In genomic region chr14:61274414-61275198, GRCm38 (mm10) we compare ENCODE assay signal across 9 mouse cellular contexts. TPM values are rescaled to one million over a fixed set of nuclear protein-coding genes. Genes with fewer than 3 reads are reported as not detected.
DNase-seq lines count a peak whose midpoint lies in the region; ATAC-seq and TF ChIP-seq lines count a peak whose summit lies in the region.
"Had no signal": no experiment of that assay in that cellular context is flagged by ENCODE, and none has a peak within 500 bp of the region (broad histone marks: within the 10 kb centered on the region; RNA-seq: fewer than 3 reads in every experiment).

No protein-coding gene starts in this region.

- no peak for TF ChIP-seq EP300 in heart, adult 2 months (IDR thresholded peaks at IDR 0.05; ENCODE audit: insufficient read depth, low read depth, low read length)

- H3K4me1 ChIP-seq in heart, embryonic 11.5 days (ENCODE audit: control insufficient read depth, insufficient read depth, low read length): no peaks in the 10 kb centered on the region
- H3K4me1 ChIP-seq in heart, adult 2 months (ENCODE audit: control insufficient read depth, insufficient read depth, low read length): no peaks in the 10 kb centered on the region
- H3K4me1 ChIP-seq in intestine, embryonic 14.5 days (replicated peaks; ENCODE audit: control insufficient read depth, insufficient read depth, low read length): peaks cover 6% of the 10 kb centered on the region; the same call in 1 of the 2 replicates
- peaks cover 8% of the 10 kb centered on the region for H3K4me1 ChIP-seq in midbrain, embryonic 16.5 days (ENCODE audit: control insufficient read depth, insufficient read depth, low read length)

- no peaks in the 10 kb centered on the region for H3K36me3 ChIP-seq in heart, embryonic 11.5 days (ENCODE audit: control insufficient read depth, insufficient read depth, low read length)
- no peaks in the 10 kb centered on the region for H3K36me3 ChIP-seq in heart, adult 2 months (ENCODE audit: control insufficient read depth, insufficient read depth, low read length)
- H3K36me3 ChIP-seq in intestine, embryonic 14.5 days (ENCODE audit: control insufficient read depth, insufficient read depth, low read length): no peaks in the 10 kb centered on the region
- H3K36me3 ChIP-seq in midbrain, embryonic 16.5 days (ENCODE audit: control insufficient read depth, insufficient read depth, low read length): no peaks in the 10 kb centered on the region

- intact Hi-C loops in heart, adult 2 months (cut with DNase I): no loop called here

- peak overlapping the region; percentile 29 for H3K4me3 ChIP-seq in heart, embryonic 11.5 days (ENCODE audit: low read depth, low read length)
- no peak overlapping the region for H3K4me3 ChIP-seq in heart, adult 2 months
- peak overlapping the region; percentile 25 for H3K4me3 ChIP-seq in intestine, embryonic 14.5 days (ENCODE audit: low read depth, low read length)
- H3K4me3 ChIP-seq in midbrain, embryonic 16.5 days (ENCODE audit: low read depth, low read length): peak overlapping the region; percentile 27

- no peaks in the 10 kb centered on the region for H3K9me3 ChIP-seq in heart, embryonic 11.5 days (replicated peaks; ENCODE audit: control insufficient read depth, low read length)
- H3K9me3 ChIP-seq in intestine, embryonic 14.5 days (ENCODE audit: control insufficient read depth, low read length): no peaks in the 10 kb centered on the region
- H3K9me3 ChIP-seq in midbrain, embryonic 16.5 days (replicated peaks; ENCODE audit: control insufficient read depth, low read length, poor library complexity, severe bottlenecking): no peaks in the 10 kb centered on the region

- H3K79me2 ChIP-seq in heart, adult 2 months (replicated peaks; ENCODE audit: control insufficient read depth, insufficient read depth, low read length): no peaks in the 10 kb centered on the region

- H3K9ac ChIP-seq in heart, embryonic 11.5 days (ENCODE audit: low read depth, low read length): no peak overlapping the region
- no peak overlapping the region for H3K9ac ChIP-seq in heart, adult 2 months (ENCODE audit: low read depth, low read length)
- H3K9ac ChIP-seq in intestine, embryonic 14.5 days (ENCODE audit: low read length): no peak overlapping the region
- H3K9ac ChIP-seq in midbrain, embryonic 16.5 days (ENCODE audit: low read depth, low read length): no peak overlapping the region

- 6% methylated on average over 38 of the region's 38 CpGs for WGBS in heart, embryonic 11.5 days (ENCODE audit: insufficient replicate concordance)
- WGBS in heart, adult 2 months: 9% methylated on average over 38 of the region's 38 CpGs
- 8% methylated on average over 38 of the region's 38 CpGs for WGBS in intestine, embryonic 14.5 days
- 7% methylated on average over 38 of the region's 38 CpGs for WGBS in midbrain, embryonic 16.5 days

- no peak for ATAC-seq in heart, embryonic 11.5 days (replicated peaks; ENCODE audit: insufficient number of reproducible peaks, low FRiP score, low TSS enrichment)
- peak; percentile 53; the same call in 1 of the 2 replicates for ATAC-seq in intestine, embryonic 14.5 days (replicated peaks; ENCODE audit: low FRiP score, low TSS enrichment, low read depth)
- peak; percentile 42; the same call in 1 of the 2 replicates for ATAC-seq in midbrain, embryonic 16.5 days
- ATAC-seq in megakaryocyte, adult 5-6 weeks (ENCODE audit: poor library complexity, severe bottlenecking): no peak

- no peak for TF ChIP-seq POLR2A in heart, adult 2 months (IDR thresholded peaks at IDR 0.05; ENCODE audit: insufficient read depth, low read depth, low read length)

- no peak overlapping the region for H3K27ac ChIP-seq in heart, embryonic 11.5 days (ENCODE audit: low read depth, low read length)
- no peak overlapping the region for H3K27ac ChIP-seq in heart, adult 2 months
- no peak overlapping the region for H3K27ac ChIP-seq in intestine, embryonic 14.5 days (ENCODE audit: low read depth)
- H3K27ac ChIP-seq in midbrain, embryonic 16.5 days (ENCODE audit: low read length): no peak overlapping the region

- peaks cover 36% of the 10 kb centered on the region for H3K27me3 ChIP-seq in heart, embryonic 11.5 days (ENCODE audit: control insufficient read depth, insufficient read depth, low read length)
- H3K27me3 ChIP-seq in heart, adult 2 months (ENCODE audit: control insufficient read depth, insufficient read depth, low read length): peaks cover 8% of the 10 kb centered on the region
- H3K27me3 ChIP-seq in intestine, embryonic 14.5 days (replicated peaks; ENCODE audit: control insufficient read depth, insufficient read depth, low read length): peaks cover 26% of the 10 kb centered on the region
- peaks cover 16% of the 10 kb centered on the region for H3K27me3 ChIP-seq in midbrain, embryonic 16.5 days (ENCODE audit: control insufficient read depth, insufficient read depth, low read depth, low read length)

- DNase-seq in heart, adult 2 months: no peak
- DNase-seq in embryo, embryonic 9.5 days (ENCODE audit: extremely low spot score): peak; percentile 23
- peak; percentile 59 for DNase-seq in intestine, embryonic 14.5 days (ENCODE audit: low spot score)
- DNase-seq in urinary bladder, postnatal 25 days (ENCODE audit: low spot score): no peak
- no peak for DNase-seq in urinary bladder, postnatal 4 days (ENCODE audit: low spot score in 2 of 2)
- DNase-seq: adrenal gland, adult 8-10 months had no signal

- no peak for TF ChIP-seq CTCF in heart, adult 2 months (IDR thresholded peaks at IDR 0.05)

- H3K4me2 ChIP-seq in heart, embryonic 11.5 days: peak overlapping the region; percentile 53
- H3K4me2 ChIP-seq in intestine, embryonic 14.5 days (ENCODE audit: low read length): peak overlapping the region; percentile 36
- peak overlapping the region; percentile 57 for H3K4me2 ChIP-seq in midbrain, embryonic 16.5 days (ENCODE audit: low read length)

RNA-seq across cellular contexts. Expression of gene Sgcg, which starts 16.3 kb away (rescaled TPM):
- 2.6 and 2.9 TPM in 2 replicates for polyA plus RNA-seq in heart, embryonic 11.5 days (2014; fragmentation: Nextera tagmentation; extraction: Ambion mirVana)
- 100 to 1,000 TPM; 181 to 235 TPM for total RNA-seq in heart, adult 2 months (2021)
- 105 and 191 TPM in 2 replicates for polyA plus RNA-seq in heart, adult 2 months (2012; rRNA removed)
- polyA plus RNA-seq in intestine, embryonic 14.5 days (2014; fragmentation: Nextera tagmentation; extraction: Ambion mirVana): 0.14 and 0.20 TPM in 2 replicates
- 0.24 TPM in 1 of 2 replicates, not detected in the other for polyA plus RNA-seq in midbrain, embryonic 16.5 days (2015; fragmentation: Nextera tagmentation; extraction: Ambion mirVana)
- total RNA-seq in megakaryocyte, adult 5-6 weeks (2015): not detected in 2 replicates
- not detected in 2 replicates for total RNA-seq in megakaryocyte, adult 5-6 weeks (2017)

RNA-seq across cellular contexts. Expression of gene Arl11, which starts 34.9 kb away (rescaled TPM):
- polyA plus RNA-seq in heart, embryonic 11.5 days (2014; fragmentation: Nextera tagmentation; extraction: Ambion mirVana): 0.14 and 0.73 TPM in 2 replicates
- total RNA-seq in heart, adult 2 months (2021): under 1 TPM; 0.42 to 0.75 TPM
- polyA plus RNA-seq in heart, adult 2 months (2012; rRNA removed): 0.80 and 0.85 TPM in 2 replicates
- 0.75 and 0.91 TPM in 2 replicates for polyA plus RNA-seq in intestine, embryonic 14.5 days (2014; fragmentation: Nextera tagmentation; extraction: Ambion mirVana)
- 0.46 and 0.64 TPM in 2 replicates for polyA plus RNA-seq in midbrain, embryonic 16.5 days (2015; fragmentation: Nextera tagmentation; extraction: Ambion mirVana)
- 55.5 and 62.1 TPM in 2 replicates for total RNA-seq in megakaryocyte, adult 5-6 weeks (2015)
- total RNA-seq in megakaryocyte, adult 5-6 weeks (2017): 24.3 and 30.7 TPM in 2 replicates

Comparison
In these comparisons a context has a peak if more than half of its experiments do, and no peak if none do; other contexts are left out.
1. RNA of gene Sgcg, which starts 16.3 kb away (polyA plus RNA-seq): 105 to 191 TPM in heart, adult 2 months; 2.6 to 2.9 TPM in heart, embryonic 11.5 days, 0.14 to 0.20 TPM in intestine, embryonic 14.5 days and 0.24 TPM in midbrain, embryonic 16.5 days; every median in the first group is over 10 times any median in the second.
2. ATAC-seq: peak in intestine, embryonic 14.5 days (single experiment) and midbrain, embryonic 16.5 days (single experiment); none in heart, embryonic 11.5 days (single experiment) and megakaryocyte, adult 5-6 weeks (single experiment).
3. DNase-seq: peak in embryo, embryonic 9.5 days (single experiment) and intestine, embryonic 14.5 days (single experiment); none in heart, adult 2 months (0 of 2), urinary bladder, postnatal 25 days (single experiment) and urinary bladder, postnatal 4 days (0 of 2).
4. Peak in every context shown above with its lines, with median percentiles within 50 percentile points of each other: H3K4me2 ChIP-seq.